Mouse (Mus musculus) pancreas, adult 10 weeks (tissue): Measurements from ENCODE around the gene Grifin. TPM values are rescaled to one million over a fixed set of nuclear protein-coding genes. Genes with fewer than 3 reads are reported as not detected.

ENCODE experiments used
- polyA plus RNA-seq: library from polyadenylated mRNA; stranded (reverse); fragments of 350-450 nt; fragmentation: Illumina TruSeq; extraction: RNeasy Lipid Tissue Mini Kit (QIAGEN cat#74804); gene quantifications from one replicate; pipeline ENCODE4 v1.2.3, GENCODE M21; 2015; ENCODE audit warnings: low read depth, low replicate concordance; ENCODE audit not compliant: insufficient read depth

Gene Grifin
- not detected for polyA plus RNA-seq

GRCm38 (mm10) chr5:140564896-140565295 is at the start of gene Grifin:
Gene Grifin (minus strand): TSS chr5:140565071.

GRCm38 (mm10) chr5:140607001-140607835 is 42.3 kb upstream of the Grifin start, which contains the start of gene Lfng:
Gene Lfng (plus strand): TSS chr5:140607320.

Other genes with a start within 250 kb of the Grifin start
- 2.8 TPM for gene Mad1l1, start 243.5 kb downstream of the Grifin start, polyA plus RNA-seq
- 2.8 TPM for gene Nudt1, start 243.4 kb downstream of the Grifin start, polyA plus RNA-seq
- 1.6 TPM for gene Mrm2, start 233.2 kb downstream of the Grifin start, polyA plus RNA-seq
- gene Snx8, start 175.8 kb downstream of the Grifin start, polyA plus RNA-seq: 6.2 TPM
- 41.8 TPM for gene Eif3b, start 145.7 kb downstream of the Grifin start, polyA plus RNA-seq
- not detected for gene Gm4869, start 119.4 kb downstream of the Grifin start, polyA plus RNA-seq
- 6.8 TPM for gene Chst12, start 59.5 kb downstream of the Grifin start, polyA plus RNA-seq
- 14.2 TPM for gene Lfng, start 42.2 kb upstream of the Grifin start, polyA plus RNA-seq
- 3.7 TPM for gene Ttyh3, start 84.0 kb upstream of the Grifin start, polyA plus RNA-seq
- 8.0 TPM for gene Iqce, start 137.3 kb upstream of the Grifin start, polyA plus RNA-seq
- 3.8 TPM for gene Brat1, start 139.9 kb upstream of the Grifin start, polyA plus RNA-seq
- 0.54 TPM for gene Amz1, start 159.1 kb upstream of the Grifin start, polyA plus RNA-seq